Mouse (Mus musculus): ENCODE measurements around the gene E2f4. TPM values are rescaled to one million over a fixed set of nuclear protein-coding genes. Genes with fewer than 3 reads are reported as not detected.

E2f4 gene
- 70.7 and 81.9 TPM in 2 replicates for polyA plus RNA-seq (2014; fragmentation: Nextera tagmentation; extraction: Ambion mirVana)

DNA sequence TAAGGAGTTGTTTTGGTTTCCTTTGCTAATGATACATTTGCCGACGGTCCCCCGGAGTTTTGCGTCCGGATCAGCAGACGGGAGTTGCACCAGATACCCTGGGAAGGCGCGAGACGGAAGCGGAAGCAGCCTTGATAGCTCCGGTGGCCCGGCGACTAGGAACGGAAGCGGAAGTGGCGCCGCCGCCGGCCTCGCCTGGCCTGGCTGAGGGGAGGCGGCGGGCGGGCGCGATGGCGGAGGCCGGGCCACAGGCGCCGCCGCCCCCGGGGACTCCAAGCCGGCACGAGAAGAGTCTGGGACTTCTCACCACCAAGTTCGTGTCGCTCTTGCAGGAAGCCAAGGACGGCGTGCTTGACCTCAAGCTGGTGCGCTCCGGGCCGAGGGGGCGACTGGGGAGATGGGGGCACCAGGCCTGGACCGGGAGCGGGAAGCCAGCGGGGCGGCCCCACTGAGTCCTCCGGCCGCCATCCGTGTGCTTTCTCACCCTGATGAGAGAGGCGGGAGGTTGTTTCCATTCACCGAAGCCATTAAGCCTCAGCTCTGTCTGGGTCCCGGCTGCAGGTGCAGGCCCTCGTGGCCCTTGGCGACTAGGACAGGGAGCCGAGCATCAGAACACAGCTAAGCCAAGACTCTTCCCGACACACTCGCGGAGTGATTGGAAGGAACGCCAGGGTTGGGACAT, at the start of gene E2f4:
Gene E2f4, plus strand, starts transcription at position 153 of the 682 bp plus-strand sequence.
- H3K27me3 ChIP-seq (ENCODE audit: control insufficient read depth, insufficient read depth, low read length): peaks cover 5% of the 10 kb centered on the region; the same call in 1 of the 2 replicates
- peak; percentile 80 for ATAC-seq (replicated peaks; ENCODE audit: insufficient number of reproducible peaks, low FRiP score, low TSS enrichment)
- H3K4me1 ChIP-seq (ENCODE audit: control insufficient read depth, insufficient read depth, low read length): peaks cover 13% of the 10 kb centered on the region
- peak within 1 kb of the TSS; percentile 83 for H3K4me2 ChIP-seq
- H3K9ac ChIP-seq (ENCODE audit: low read depth, low read length): peak within 1 kb of the TSS; percentile 96
- H3K4me3 ChIP-seq (ENCODE audit: low read depth, low read length): peak within 1 kb of the TSS; percentile 96
- peak within 1 kb of the TSS; percentile 70 for H3K27ac ChIP-seq (ENCODE audit: low read depth, low read length)
- peaks cover 32% of the 10 kb centered on the region for H3K36me3 ChIP-seq (ENCODE audit: control insufficient read depth, insufficient read depth, low read length)
- H3K9me3 ChIP-seq (replicated peaks; ENCODE audit: control insufficient read depth, low read length): no peaks in the 10 kb centered on the region
- WGBS (ENCODE audit: insufficient replicate concordance): under 1% methylated on average over 57 of the region's 58 CpGs

DNA sequence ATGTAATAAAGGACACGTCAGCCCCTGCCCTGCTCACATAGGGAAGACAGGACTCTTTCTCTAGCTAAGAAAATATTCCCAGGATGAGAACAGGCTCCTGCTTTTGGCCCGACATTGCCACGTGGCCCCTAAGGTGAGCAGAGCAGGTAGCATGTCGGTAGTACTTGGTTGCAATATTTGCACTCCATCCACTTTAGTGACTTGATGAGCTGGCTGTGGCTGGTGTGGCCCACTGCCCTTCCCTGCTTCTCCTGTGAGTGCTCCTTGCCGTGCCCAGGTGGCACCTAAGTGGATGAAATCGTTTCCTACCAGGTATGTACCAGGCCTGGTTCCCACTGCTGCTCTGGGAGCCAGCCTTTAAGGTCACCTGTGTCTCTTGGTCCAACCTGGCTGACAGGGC, 45.5 kb upstream of the E2f4 start:
- Histone ChIP-seq H3K36me3 (ENCODE audit: control insufficient read depth, insufficient read depth, low read length) (peaks cover 15% of the 10 kb centered on the region), H3K27ac (ENCODE audit: low read depth, low read length) (no peak overlapping the region), H3K9me3 (replicated peaks; ENCODE audit: control insufficient read depth, low read length) (no peaks in the 10 kb centered on the region), H3K27me3 (ENCODE audit: control insufficient read depth, insufficient read depth, low read length) (peaks cover 12% of the 10 kb centered on the region), H3K4me1 (ENCODE audit: control insufficient read depth, insufficient read depth, low read length) (peaks cover 18% of the 10 kb centered on the region), H3K4me3 (ENCODE audit: low read depth, low read length) (no peak overlapping the region), H3K4me2 (no peak overlapping the region), H3K9ac (ENCODE audit: low read depth, low read length) (no peak overlapping the region)
- ATAC-seq (replicated peaks; ENCODE audit: insufficient number of reproducible peaks, low FRiP score, low TSS enrichment): no peak
- 85% methylated on average over 6 of the region's 6 CpGs for WGBS (ENCODE audit: insufficient replicate concordance)

DNA sequence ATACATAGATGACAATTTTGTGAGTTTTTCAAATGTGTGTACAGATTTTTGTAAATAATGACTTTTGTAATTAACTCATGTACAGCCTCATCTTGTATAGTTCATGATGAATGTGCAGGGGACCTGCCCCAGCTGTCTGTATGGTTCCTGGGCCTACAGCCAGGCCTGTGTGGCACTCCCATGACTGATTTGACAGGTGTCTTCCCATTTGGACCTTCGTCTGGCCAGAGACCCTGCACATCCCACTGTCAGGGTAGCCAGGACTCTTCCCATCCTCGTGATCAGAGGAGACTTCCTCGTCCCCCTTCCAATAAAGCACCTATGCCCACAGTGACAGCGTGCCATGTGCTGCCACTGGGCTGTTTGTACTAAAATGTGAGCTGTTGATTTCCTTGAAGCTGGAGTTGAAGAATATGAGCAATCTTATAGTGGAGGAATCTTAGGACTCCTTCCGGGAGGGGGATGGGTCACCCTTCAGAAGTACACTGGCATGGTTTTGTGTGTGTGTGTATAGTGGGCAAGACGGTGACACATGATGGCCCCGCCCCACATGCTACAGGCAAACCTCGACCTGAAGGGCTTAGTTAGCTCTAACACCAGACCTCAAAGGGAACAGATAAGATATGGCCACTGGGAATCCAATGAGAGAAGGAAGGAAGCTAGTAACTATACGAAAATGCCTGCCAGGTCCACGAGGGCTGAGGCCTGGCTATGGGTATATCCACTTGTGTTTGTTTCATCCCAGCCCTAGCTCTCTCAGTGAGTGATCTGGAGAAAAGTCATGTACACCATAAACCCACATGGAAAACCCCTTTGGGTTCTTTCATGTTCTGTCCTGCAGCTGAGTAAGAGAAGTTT, 44.6 kb upstream of the E2f4 start:
- no peak overlapping the region for H3K9ac ChIP-seq (ENCODE audit: low read depth, low read length)
- H3K27me3 ChIP-seq (ENCODE audit: control insufficient read depth, insufficient read depth, low read length): peaks cover 13% of the 10 kb centered on the region
- no peak overlapping the region for H3K27ac ChIP-seq (ENCODE audit: low read depth, low read length)
- no peak for ATAC-seq (replicated peaks; ENCODE audit: insufficient number of reproducible peaks, low FRiP score, low TSS enrichment)
- no peaks in the 10 kb centered on the region for H3K9me3 ChIP-seq (replicated peaks; ENCODE audit: control insufficient read depth, low read length)
- H3K4me3 ChIP-seq (ENCODE audit: low read depth, low read length): no peak overlapping the region
- peaks cover 14% of the 10 kb centered on the region for H3K36me3 ChIP-seq (ENCODE audit: control insufficient read depth, insufficient read depth, low read length)
- peaks cover 18% of the 10 kb centered on the region for H3K4me1 ChIP-seq (ENCODE audit: control insufficient read depth, insufficient read depth, low read length)
- H3K4me2 ChIP-seq: peak overlapping the region; percentile 98; the same call in 1 of the 2 replicates
- 67% methylated on average over 10 of the region's 10 CpGs for WGBS (ENCODE audit: insufficient replicate concordance)

DNA sequence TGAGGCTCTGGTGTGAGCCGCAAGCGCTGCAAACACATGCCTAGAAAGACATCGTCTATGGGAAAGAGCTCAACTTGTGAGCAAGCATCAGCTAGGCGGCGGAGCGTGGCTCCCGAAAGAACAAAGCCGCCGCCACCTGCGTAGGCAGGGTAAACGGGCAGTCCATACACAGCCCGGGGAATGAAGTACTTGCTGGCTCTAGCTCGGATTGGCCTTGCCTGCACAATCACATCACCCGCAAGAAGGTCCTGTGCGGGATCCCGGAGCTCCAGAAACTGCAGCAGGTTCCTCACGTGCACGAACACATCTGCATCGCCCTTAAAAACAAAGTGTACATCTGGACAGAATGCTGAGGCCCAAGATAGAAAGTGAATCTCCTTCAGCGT, 43.7 kb upstream of the E2f4 start:
- H3K4me2 ChIP-seq: peak overlapping the region; percentile 98
- no peaks in the 10 kb centered on the region for H3K9me3 ChIP-seq (replicated peaks; ENCODE audit: control insufficient read depth, low read length)
- H3K9ac ChIP-seq (ENCODE audit: low read depth, low read length): 0 out of 2 replicates have a peak overlapping the region, but pooled peaks have one; percentile 1
- peaks cover 19% of the 10 kb centered on the region for H3K4me1 ChIP-seq (ENCODE audit: control insufficient read depth, insufficient read depth, low read length)
- H3K27me3 ChIP-seq (ENCODE audit: control insufficient read depth, insufficient read depth, low read length): peaks cover 21% of the 10 kb centered on the region
- peak overlapping the region; percentile 72 for H3K4me3 ChIP-seq (ENCODE audit: low read depth, low read length)
- H3K27ac ChIP-seq (ENCODE audit: low read depth, low read length): no peak overlapping the region
- H3K36me3 ChIP-seq (ENCODE audit: control insufficient read depth, insufficient read depth, low read length): peaks cover 11% of the 10 kb centered on the region
- WGBS (ENCODE audit: insufficient replicate concordance): 44% methylated on average over 20 of the region's 20 CpGs
- ATAC-seq (replicated peaks; ENCODE audit: insufficient number of reproducible peaks, low FRiP score, low TSS enrichment): no peak

DNA sequence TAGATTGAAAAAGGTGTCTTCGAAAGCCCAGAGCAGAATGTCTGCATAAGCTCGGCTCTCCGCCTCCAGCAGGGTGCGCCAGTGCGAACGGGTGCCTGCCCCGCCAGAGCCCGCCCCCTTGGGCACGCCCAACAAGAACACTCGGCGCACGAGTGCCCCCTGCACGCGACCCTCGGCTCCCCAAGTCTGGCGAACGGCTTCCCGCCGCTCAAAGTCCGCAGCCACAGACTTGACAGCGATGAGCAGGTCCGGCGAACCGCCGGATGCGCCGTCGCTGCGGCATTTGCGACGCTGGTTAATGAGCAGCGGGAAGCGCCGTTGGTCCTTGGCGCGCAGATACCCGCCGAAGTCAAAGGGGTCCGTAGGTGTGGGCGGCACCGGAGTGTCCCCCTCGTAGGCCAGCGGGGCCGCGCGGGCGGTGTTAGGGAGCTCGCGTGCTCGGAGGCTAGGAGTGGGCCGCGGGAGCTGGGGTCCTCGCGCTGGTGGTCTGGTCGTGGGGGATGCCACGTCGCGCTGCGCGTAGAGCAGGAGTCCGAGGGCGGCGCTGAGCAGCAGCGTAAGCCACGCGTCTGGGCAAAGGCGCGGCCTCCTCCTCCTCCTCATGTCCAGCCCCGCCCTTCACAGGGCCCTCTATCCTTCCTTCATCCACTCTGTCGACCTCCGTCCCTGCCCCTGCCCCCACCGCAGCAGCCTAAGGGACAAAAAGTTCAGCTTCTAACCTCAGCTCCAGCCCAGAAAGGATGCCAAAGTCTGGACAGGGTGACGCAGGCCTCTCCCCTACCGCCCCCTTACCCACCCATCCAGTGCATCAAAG, 43.1 kb upstream of the E2f4 start:
- Histone ChIP-seq H3K9ac (ENCODE audit: low read depth, low read length) (peak overlapping the region; percentile 79), H3K9me3 (replicated peaks; ENCODE audit: control insufficient read depth, low read length) (no peaks in the 10 kb centered on the region), H3K4me2 (peak overlapping the region; percentile 98), H3K27me3 (ENCODE audit: control insufficient read depth, insufficient read depth, low read length) (peaks cover 27% of the 10 kb centered on the region), H3K36me3 (ENCODE audit: control insufficient read depth, insufficient read depth, low read length) (peaks cover 11% of the 10 kb centered on the region), H3K4me3 (ENCODE audit: low read depth, low read length) (peak overlapping the region; percentile 72), H3K4me1 (ENCODE audit: control insufficient read depth, insufficient read depth, low read length) (peaks cover 25% of the 10 kb centered on the region), H3K27ac (ENCODE audit: low read depth, low read length) (0 out of 2 replicates have a peak overlapping the region, but pooled peaks have one; percentile 37)
- 1% methylated on average over 72 of the region's 74 CpGs for WGBS (ENCODE audit: insufficient replicate concordance)
- ATAC-seq (replicated peaks; ENCODE audit: insufficient number of reproducible peaks, low FRiP score, low TSS enrichment): peak; percentile 72

DNA sequence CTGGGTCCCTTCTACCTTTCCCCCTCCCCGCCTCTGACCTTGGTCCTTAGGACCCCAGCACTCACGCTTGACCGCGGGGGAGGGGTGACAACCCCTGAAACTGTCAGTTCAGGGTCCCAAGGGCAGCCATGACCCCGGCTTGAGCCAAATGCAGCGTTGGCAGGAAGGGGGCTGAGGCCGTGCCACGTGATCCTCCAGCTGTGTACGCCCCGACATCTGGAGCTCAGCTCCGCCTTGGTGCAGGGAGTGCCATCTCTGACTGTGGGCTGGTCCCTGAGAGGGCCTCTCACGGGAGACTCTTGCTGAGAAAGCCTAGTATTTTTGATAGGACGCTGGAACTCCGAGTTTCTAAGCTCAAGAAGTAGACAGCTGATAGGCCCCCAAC, 42.5 kb upstream of the E2f4 start, which contains the start of gene B3gnt9:
Gene B3gnt9, minus strand, starts transcription at position 188 of the 385 bp plus-strand sequence.
- peaks cover 8% of the 10 kb centered on the region for H3K36me3 ChIP-seq (ENCODE audit: control insufficient read depth, insufficient read depth, low read length)
- H3K27me3 ChIP-seq (ENCODE audit: control insufficient read depth, insufficient read depth, low read length): peaks cover 32% of the 10 kb centered on the region
- peaks cover 25% of the 10 kb centered on the region for H3K4me1 ChIP-seq (ENCODE audit: control insufficient read depth, insufficient read depth, low read length)
- H3K4me3 ChIP-seq (ENCODE audit: low read depth, low read length): peak within 1 kb of the TSS; percentile 72
- peak within 1 kb of the TSS; percentile 98 for H3K4me2 ChIP-seq
- WGBS (ENCODE audit: insufficient replicate concordance): 1% methylated on average over 14 of the region's 14 CpGs
- H3K27ac ChIP-seq (ENCODE audit: low read depth, low read length): 0 out of 2 replicates have a peak within 1 kb of the TSS, but pooled peaks have one; percentile 37
- ATAC-seq (replicated peaks; ENCODE audit: insufficient number of reproducible peaks, low FRiP score, low TSS enrichment): peak; percentile 60
- peak within 1 kb of the TSS; percentile 79 for H3K9ac ChIP-seq (ENCODE audit: low read depth, low read length)
- H3K9me3 ChIP-seq (replicated peaks; ENCODE audit: control insufficient read depth, low read length): no peaks in the 10 kb centered on the region

DNA sequence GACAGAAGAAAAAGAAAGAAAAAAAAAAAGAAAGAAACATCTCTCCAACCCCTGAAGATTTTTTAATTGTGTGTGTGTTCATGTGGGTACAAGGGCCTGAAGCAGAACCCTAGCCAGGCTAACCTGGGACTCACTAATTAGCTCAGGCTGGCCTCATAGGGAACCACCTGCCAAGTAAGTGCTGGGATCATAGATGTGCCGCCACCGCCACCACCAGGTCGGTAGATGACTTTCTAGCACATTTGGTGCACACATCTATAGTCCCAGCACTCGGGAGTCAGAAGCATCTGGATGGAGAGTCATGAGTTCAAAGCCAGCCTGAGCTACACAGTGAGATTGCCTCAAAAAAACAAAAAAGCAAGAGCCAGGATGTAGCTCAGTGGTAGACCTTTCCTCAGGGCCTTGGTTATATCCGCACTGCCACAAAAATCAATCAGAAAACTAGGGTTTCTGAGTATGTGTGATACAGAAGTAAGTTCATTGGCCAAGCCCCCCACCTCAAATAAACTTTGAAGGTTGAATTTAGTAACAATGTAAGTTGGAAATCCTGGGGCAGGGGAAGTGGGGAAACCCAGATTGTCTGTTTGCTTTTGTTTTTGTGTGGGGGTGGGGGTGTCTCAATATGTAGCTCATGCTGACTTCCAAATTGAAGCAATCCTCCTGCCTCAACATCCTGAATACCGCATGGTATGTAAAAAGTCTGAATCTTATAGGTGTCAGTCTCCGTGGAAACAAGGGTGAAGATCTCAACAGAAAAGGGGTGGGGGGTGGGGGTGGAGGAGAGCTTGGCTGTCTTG, 39.9 kb upstream of the E2f4 start:
- H3K4me3 ChIP-seq (ENCODE audit: low read depth, low read length): no peak overlapping the region
- H3K36me3 ChIP-seq (ENCODE audit: control insufficient read depth, insufficient read depth, low read length): no peaks in the 10 kb centered on the region
- H3K4me2 ChIP-seq: no peak overlapping the region
- ATAC-seq (replicated peaks; ENCODE audit: insufficient number of reproducible peaks, low FRiP score, low TSS enrichment): no peak
- peaks cover 44% of the 10 kb centered on the region for H3K27me3 ChIP-seq (ENCODE audit: control insufficient read depth, insufficient read depth, low read length)
- peaks cover 25% of the 10 kb centered on the region for H3K4me1 ChIP-seq (ENCODE audit: control insufficient read depth, insufficient read depth, low read length)
- WGBS (ENCODE audit: insufficient replicate concordance): 66% methylated on average over 7 of the region's 7 CpGs
- H3K9me3 ChIP-seq (replicated peaks; ENCODE audit: control insufficient read depth, low read length): no peaks in the 10 kb centered on the region
- H3K27ac ChIP-seq (ENCODE audit: low read depth, low read length): no peak overlapping the region
- no peak overlapping the region for H3K9ac ChIP-seq (ENCODE audit: low read depth, low read length)
